Mouse (Mus musculus) forebrain, postnatal 0 days (tissue): ENCODE measurements around the gene Susd6. TPM values are rescaled to one million over a fixed set of nuclear protein-coding genes. Genes with fewer than 3 reads are reported as not detected.

Experiments
- ATAC-seq: fragments of 200-750 bp; cut with Nextera tagmentation; 2 replicates; pipeline ENCODE4 v1.8.0; 2017; ENCODE audit warnings: mild to moderate bottlenecking, moderate library complexity
- DNase-seq: peaks from one replicate; pipeline ENCODE4 v3.0.0-alpha.2; 2015
- H3K27ac ChIP-seq: fragments of 300-500 bp; sonication (generic); 2 replicates; pipeline ENCODE4 v1.5.1; 2014; ENCODE audit warnings: low read depth, mild to moderate bottlenecking, antibody characterized with exemption, low read length, moderate library complexity, mixed read lengths
- H3K27me3 ChIP-seq: fragments of 300-500 bp; sonication (generic); 2 replicates; pipeline ENCODE4 v1.6.1; 2014; ENCODE audit warnings: mild to moderate bottlenecking, low read length, mixed read lengths; ENCODE audit not compliant: insufficient read depth
- H3K36me3 ChIP-seq: fragments of 300-500 bp; sonication (generic); 2 replicates; pipeline ENCODE4 v1.6.1; 2014; ENCODE audit warnings: mild to moderate bottlenecking, moderate library complexity; ENCODE audit not compliant: insufficient read depth
- H3K4me1 ChIP-seq: fragments of 300-500 bp; sonication (generic); 2 replicates; pipeline ENCODE4 v1.6.1; 2014; ENCODE audit warnings: antibody characterized with exemption; ENCODE audit not compliant: insufficient read depth
- H3K4me2 ChIP-seq: fragments of 300-500 bp; sonication (generic); 2 replicates; pipeline ENCODE4 v1.6.1; 2014; ENCODE audit warnings: low read depth, mild to moderate bottlenecking, moderate library complexity
- H3K4me3 ChIP-seq: fragments of 300-500 bp; sonication (generic); 2 replicates; pipeline ENCODE4 v1.5.1; 2014; ENCODE audit warnings: low read depth, low read length, mixed read lengths
- H3K9ac ChIP-seq: fragments of 300-500 bp; sonication (generic); 2 replicates; pipeline ENCODE4 v1.6.1; 2014; ENCODE audit warnings: mild to moderate bottlenecking
- H3K9me3 ChIP-seq: fragments of 300-500 bp; sonication (generic); 2 replicates; pipeline ENCODE4 v1.6.1; 2016; ENCODE audit warnings: low read length
- CTCF ChIP-seq: sonication (generic); IDR thresholded peaks from 2 replicates; pipeline ENCODE4 v1.5.1; 2016; ENCODE audit warnings: antibody characterized with exemption, control low read depth, low read depth
- WGBS: fragments of 180-500 bp; shearing (Covaris S2); extraction: QIAGEN DNeasy Blood & Tissue Kit; methylation state at CpG from one replicate; pipeline ENCODE4 v1.1.7; 2014; 5-methylcytosine and 5-hydroxymethylcytosine counted together
- polyA plus RNA-seq: library from polyadenylated mRNA; unstranded; fragments of >200 nt; fragmentation: Nextera tagmentation; extraction: Ambion mirVana; gene quantifications from 2 replicates; pipeline ENCODE4 v1.2.1, GENCODE M21; 2015
- total RNA-seq: library from RNA; depleted of rRNA; stranded (reverse); fragments of >200 nt; gene quantifications from 2 replicates; pipeline ENCODE4 v1.2.3, GENCODE M21; 2014

The Susd6 gene
- total and polyA plus RNA-seq, 2 experiments from 2014 or later, result 8.0 to 15.3 TPM

GRCm38 (mm10) chr12:80846861-80847268, 56.6 kb downstream of the Susd6 start:
- ATAC-seq (no peak), DNase-seq (no peak)
- WGBS, result 87% methylated on average over 1 of the region's 1 CpGs
- Histone ChIP-seq H3K4me3 (no peak overlapping the region), H3K9ac (no peak overlapping the region), H3K27me3 (no peaks in the 10 kb centered on the region), H3K4me2 (no peak overlapping the region), H3K27ac (no peak overlapping the region), H3K36me3 (no peaks in the 10 kb centered on the region), H3K4me1 (no peaks in the 10 kb centered on the region), H3K9me3 (no peaks in the 10 kb centered on the region)
- TF ChIP-seq CTCF, result no peak

GRCm38 (mm10) chr12:80852001-80852400, 61.7 kb downstream of the Susd6 start:
- no peak for DNase-seq
- TF ChIP-seq CTCF, result no peak
- Histone ChIP-seq H3K9ac (no peak overlapping the region), H3K4me1 (no peaks in the 10 kb centered on the region), H3K27me3 (no peaks in the 10 kb centered on the region), H3K9me3 (no peaks in the 10 kb centered on the region), H3K36me3 (no peaks in the 10 kb centered on the region), H3K4me2 (no peak overlapping the region), H3K4me3 (no peak overlapping the region), H3K27ac (no peak overlapping the region)
- no peak for ATAC-seq
- WGBS, result 82% methylated on average over 1 of the region's 1 CpGs

- no peak overlapping the region for H3K4me3 ChIP-seq
- no peak for ATAC-seq
- TF ChIP-seq CTCF, result no peak
- H3K4me2 ChIP-seq, result no peak overlapping the region
- DNase-seq, result no peak
- H3K27ac ChIP-seq, result no peak overlapping the region
- H3K27me3 ChIP-seq, result no peaks in the 10 kb centered on the region
- no peaks in the 10 kb centered on the region for H3K9me3 ChIP-seq
- 47% methylated on average over 3 of the region's 3 CpGs for WGBS
- H3K36me3 ChIP-seq, result no peaks in the 10 kb centered on the region
- H3K9ac ChIP-seq, result no peak overlapping the region
- 0 out of 2 replicates have a peak, but pooled peaks cover 5% of the 10 kb centered on the region for H3K4me1 ChIP-seq
Observed at GRCm38 (mm10) chr12:80853737-80854136, 63.4 kb downstream of the Susd6 start.

- no peak overlapping the region for H3K9ac ChIP-seq
- no peak for DNase-seq
- H3K4me1 ChIP-seq, result 0 out of 2 replicates have a peak, but pooled peaks cover 5% of the 10 kb centered on the region
- no peak for ATAC-seq
- H3K36me3 ChIP-seq, result no peaks in the 10 kb centered on the region
- no peak overlapping the region for H3K4me2 ChIP-seq
- no peaks in the 10 kb centered on the region for H3K9me3 ChIP-seq
- H3K4me3 ChIP-seq, result no peak overlapping the region
- H3K27ac ChIP-seq, result no peak overlapping the region
- 98% methylated on average over 4 of the region's 4 CpGs for WGBS
- H3K27me3 ChIP-seq, result no peaks in the 10 kb centered on the region
- no peak for TF ChIP-seq CTCF
Observed at GRCm38 (mm10) chr12:80854671-80855070, 64.4 kb downstream of the Susd6 start.

GRCm38 (mm10) chr12:80855100-80855499, 64.8 kb downstream of the Susd6 start:
- Histone ChIP-seq H3K27me3 (no peaks in the 10 kb centered on the region), H3K4me2 (no peak overlapping the region), H3K9ac (no peak overlapping the region), H3K27ac (no peak overlapping the region), H3K4me3 (no peak overlapping the region), H3K36me3 (no peaks in the 10 kb centered on the region), H3K4me1 (0 out of 2 replicates have a peak, but pooled peaks cover 5% of the 10 kb centered on the region), H3K9me3 (no peaks in the 10 kb centered on the region)
- 92% methylated on average over 2 of the region's 2 CpGs for WGBS
- ATAC-seq, result no peak
- no peak for TF ChIP-seq CTCF
- DNase-seq, result no peak

- ATAC-seq, result no peak
- Histone ChIP-seq H3K4me3 (no peak overlapping the region), H3K27me3 (no peaks in the 10 kb centered on the region), H3K4me2 (no peak overlapping the region), H3K27ac (no peak overlapping the region), H3K4me1 (0 out of 2 replicates have a peak, but pooled peaks cover 5% of the 10 kb centered on the region), H3K9me3 (no peaks in the 10 kb centered on the region), H3K36me3 (no peaks in the 10 kb centered on the region), H3K9ac (no peak overlapping the region)
- WGBS, result 35% methylated on average over 1 of the region's 1 CpGs
- no peak for TF ChIP-seq CTCF
- no peak for DNase-seq
Observed at GRCm38 (mm10) chr12:80855581-80855980, 65.3 kb downstream of the Susd6 start.

GRCm38 (mm10) chr12:80857636-80858293, 67.5 kb downstream of the Susd6 start:
- Histone ChIP-seq H3K4me1 (0 out of 2 replicates have a peak, but pooled peaks cover 5% of the 10 kb centered on the region), H3K9ac (no peak overlapping the region), H3K27ac (no peak overlapping the region), H3K4me3 (no peak overlapping the region), H3K36me3 (no peaks in the 10 kb centered on the region), H3K4me2 (no peak overlapping the region), H3K27me3 (no peaks in the 10 kb centered on the region), H3K9me3 (no peaks in the 10 kb centered on the region)
- DNase-seq, result peak; percentile 38
- ATAC-seq, result peak; percentile 79
- no peak for TF ChIP-seq CTCF
- WGBS, result 19% methylated on average over 3 of the region's 3 CpGs
